Comparison of ENCODE assay signal across 15 mouse cellular contexts in the genomic region with DNA sequence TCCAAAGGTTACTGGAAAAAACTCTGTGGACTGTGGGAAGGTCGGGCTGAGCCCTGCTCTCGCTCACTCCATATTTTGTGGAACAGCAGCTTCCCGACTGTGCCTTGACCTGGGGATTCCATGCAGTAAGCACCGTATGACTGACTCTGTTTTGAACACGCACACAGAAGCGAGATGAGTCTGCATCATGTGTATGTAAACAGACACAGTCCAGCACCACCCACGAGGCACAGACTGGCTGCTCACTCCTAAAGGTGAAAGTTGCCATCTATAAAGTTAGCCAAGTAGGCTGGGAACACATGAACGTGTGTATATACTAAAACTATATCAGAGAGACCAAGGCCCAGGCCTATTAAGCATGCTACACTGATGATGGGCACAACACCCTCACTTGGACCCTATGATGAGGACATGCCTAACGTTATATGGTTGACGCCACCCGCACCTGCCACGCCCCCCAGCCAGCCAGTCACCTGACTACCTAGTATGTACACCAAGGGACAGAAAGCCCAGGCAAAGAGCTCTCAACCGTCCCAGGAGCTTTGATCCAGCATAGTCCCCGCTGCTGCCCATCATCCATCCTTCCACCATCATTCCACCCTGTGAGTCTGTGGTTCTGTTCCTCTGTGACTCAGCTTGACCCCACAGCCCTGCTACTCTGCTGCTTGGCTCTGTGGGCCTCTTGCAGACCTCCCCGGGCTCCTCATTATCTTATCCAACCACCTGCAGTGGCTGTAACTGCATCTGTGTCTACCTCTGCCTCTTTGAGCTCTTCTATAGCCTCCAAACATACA. TPM values are rescaled to one million over a fixed set of nuclear protein-coding genes. Genes with fewer than 3 reads are reported as not detected.
DNase-seq lines count a peak whose midpoint lies in the region; ATAC-seq lines count a peak whose summit lies in the region.
"Had no signal": no experiment of that assay in that cellular context is flagged by ENCODE, and none has a peak within 500 bp of the region (broad histone marks: within the 10 kb centered on the region; RNA-seq: fewer than 3 reads in every experiment).

No protein-coding gene starts in this region.

- no peaks in the 10 kb centered on the region for H3K9me3 ChIP-seq in heart, embryonic 10.5 days
- H3K9me3 ChIP-seq in lung, embryonic 15.5 days: no peaks in the 10 kb centered on the region
- no peaks in the 10 kb centered on the region for H3K9me3 ChIP-seq in liver, embryonic 11.5 days (ENCODE audit: control insufficient read depth, low read length)
- no peaks in the 10 kb centered on the region for H3K9me3 ChIP-seq in stomach, embryonic 15.5 days
- H3K9me3 ChIP-seq: megakaryocyte, embryonic 14.5 days; neural tube, embryonic 15.5 days had no signal

- no peaks in the 10 kb centered on the region for H3K36me3 ChIP-seq in heart, embryonic 10.5 days
- H3K36me3 ChIP-seq in lung, embryonic 15.5 days: no peaks in the 10 kb centered on the region
- H3K36me3 ChIP-seq in liver, embryonic 11.5 days (ENCODE audit: control insufficient read depth, insufficient read depth, low read length): no peaks in the 10 kb centered on the region
- no peaks in the 10 kb centered on the region for H3K36me3 ChIP-seq in stomach, embryonic 15.5 days
- H3K36me3 ChIP-seq: neural tube, embryonic 15.5 days had no signal

- no peak overlapping the region for H3K27ac ChIP-seq in heart, embryonic 10.5 days
- no peak overlapping the region for H3K27ac ChIP-seq in lung, embryonic 15.5 days
- peak overlapping the region; percentile 71 for H3K27ac ChIP-seq in liver, embryonic 11.5 days (ENCODE audit: low read depth, low read length)
- H3K27ac ChIP-seq in stomach, embryonic 15.5 days: no peak overlapping the region
- H3K27ac ChIP-seq: neural tube, embryonic 15.5 days had no signal

- peaks cover 16% of the 10 kb centered on the region; the same call in 1 of the 2 replicates for H3K4me1 ChIP-seq in heart, embryonic 10.5 days
- H3K4me1 ChIP-seq in lung, embryonic 15.5 days: no peaks in the 10 kb centered on the region
- peaks cover 29% of the 10 kb centered on the region for H3K4me1 ChIP-seq in liver, embryonic 11.5 days (replicated peaks; ENCODE audit: control insufficient read depth, insufficient read depth, low read length)
- H3K4me1 ChIP-seq in stomach, embryonic 15.5 days: no peaks in the 10 kb centered on the region

- no peak overlapping the region for H3K4me2 ChIP-seq in lung, embryonic 15.5 days
- H3K4me2 ChIP-seq in liver, embryonic 11.5 days: peak overlapping the region; percentile 43
- H3K4me2 ChIP-seq in stomach, embryonic 15.5 days: no peak overlapping the region
- H3K4me2 ChIP-seq: neural tube, embryonic 15.5 days had no signal

- peak; percentile 41; the same call in 1 of the 2 replicates for ATAC-seq in lung, embryonic 15.5 days (ENCODE audit: borderline replicate concordance, extremely low read depth, low FRiP score, low TSS enrichment)
- peak; percentile 98 for ATAC-seq in liver, embryonic 11.5 days (replicated peaks; ENCODE audit: low FRiP score)
- ATAC-seq in stomach, embryonic 15.5 days (ENCODE audit: insufficient read depth, low FRiP score, low read depth): peak; percentile 93
- ATAC-seq: forebrain, embryonic 14.5 days had no signal

- no peaks in the 10 kb centered on the region for H3K27me3 ChIP-seq in heart, embryonic 10.5 days (ENCODE audit: insufficient read depth, poor library complexity, severe bottlenecking)
- H3K27me3 ChIP-seq in lung, embryonic 15.5 days: no peaks in the 10 kb centered on the region
- H3K27me3 ChIP-seq in liver, embryonic 11.5 days (replicated peaks; ENCODE audit: control insufficient read depth, insufficient read depth, low read length): no peaks in the 10 kb centered on the region
- no peaks in the 10 kb centered on the region for H3K27me3 ChIP-seq in stomach, embryonic 15.5 days (replicated peaks)

- 81% methylated on average over 15 of the region's 15 CpGs for WGBS in heart, embryonic 10.5 days
- WGBS in lung, embryonic 15.5 days: 85% methylated on average over 15 of the region's 15 CpGs
- 79% methylated on average over 15 of the region's 15 CpGs for WGBS in liver, embryonic 11.5 days
- 81% methylated on average over 15 of the region's 15 CpGs for WGBS in stomach, embryonic 15.5 days

- no peak overlapping the region for H3K9ac ChIP-seq in lung, embryonic 15.5 days
- peak overlapping the region; percentile 14; the same call in 1 of the 2 replicates for H3K9ac ChIP-seq in liver, embryonic 11.5 days (ENCODE audit: low read depth, low read length)
- H3K9ac ChIP-seq in stomach, embryonic 15.5 days: no peak overlapping the region
- H3K9ac ChIP-seq: neural tube, embryonic 15.5 days had no signal

- H3K4me3 ChIP-seq in heart, embryonic 10.5 days: no peak overlapping the region
- no peak overlapping the region for H3K4me3 ChIP-seq in lung, embryonic 15.5 days
- H3K4me3 ChIP-seq in liver, embryonic 11.5 days (ENCODE audit: low read depth, low read length): no peak overlapping the region
- no peak overlapping the region for H3K4me3 ChIP-seq in stomach, embryonic 15.5 days (replicated peaks)
- H3K4me3 ChIP-seq: megakaryocyte, embryonic 14.5 days; neural tube, embryonic 15.5 days had no signal

- DNase-seq in heart, embryonic 10.5 days (ENCODE audit: low spot score): peak; percentile 87
- no peak for DNase-seq in heart, adult 8-10 months (ENCODE audit: low spot score)
- no peak for DNase-seq in lung, postnatal 25 days (ENCODE audit: low spot score)
- DNase-seq in liver, embryonic 11.5 days (ENCODE audit: low spot score): no peak
- DNase-seq in B cell, adult 2 months: no peak
- DNase-seq: cerebellum, adult 2 months; kidney, adult 18-20 months; kidney, postnatal 25 days; lung, adult 18-20 months; thymus, postnatal 25 days had no signal

RNA-seq across cellular contexts. Expression of a gene that starts 27.9 kb away (rescaled TPM):
- 29.8 and 35.8 TPM in 2 replicates for polyA plus RNA-seq in heart, embryonic 10.5 days (2016; fragmentation: Nextera tagmentation; extraction: Ambion mirVana)
- total RNA-seq in heart, adult 8-10 months (2022): 10 to 100 TPM; 13.1 to 17.5 (median 15.3) TPM
- polyA plus RNA-seq in lung, embryonic 15.5 days (2015; fragmentation: Nextera tagmentation; extraction: Ambion mirVana): 31.4 and 33.5 TPM in 2 replicates
- 109 and 130 TPM in 2 replicates for polyA plus RNA-seq in liver, embryonic 11.5 days (2014; fragmentation: Nextera tagmentation; extraction: Ambion mirVana)
- polyA plus RNA-seq in stomach, embryonic 15.5 days (2015; fragmentation: Nextera tagmentation; extraction: Ambion mirVana): 31.2 and 35.9 TPM in 2 replicates

Comparison
In these comparisons a context has a peak if more than half of its experiments do, and no peak if none do; other contexts are left out.
1. ATAC-seq: peak in every context shown above with its lines; median percentile 98 in liver, embryonic 11.5 days; 93 in stomach, embryonic 15.5 days; 41 in lung, embryonic 15.5 days.